Mouse (Mus musculus) lung, postnatal 14 days (tissue): ENCODE data around the gene Tbc1d19.
A peak's percentile ranks its signal among the peaks of the same experiment; 100 is the strongest.

Experiments used
- DNase-seq: peaks from one replicate; pipeline ENCODE4 v3.0.0; 2021

The Tbc1d19 gene

GRCm38 (mm10) chr5:53809115-53809991 lies at the start of gene Tbc1d19:
TSS of gene Tbc1d19 (plus strand) at chr5:53809606.
- peak; percentile 86 for DNase-seq

GRCm38 (mm10) chr5:53759912-53760311 lies 49.5 kb upstream of the Tbc1d19 start:
- DNase-seq: no peak

GRCm38 (mm10) chr5:53760914-53761313 lies 48.5 kb upstream of the Tbc1d19 start:
- DNase-seq: no peak

- no peak for DNase-seq
Observed at GRCm38 (mm10) chr5:53761346-53761745, 48.1 kb upstream of the Tbc1d19 start.

- DNase-seq: no peak
Observed at GRCm38 (mm10) chr5:53784818-53785520, 24.4 kb upstream of the Tbc1d19 start.

GRCm38 (mm10) chr5:53801379-53801778 lies 8.0 kb upstream of the Tbc1d19 start:
- DNase-seq: no peak

- DNase-seq: no peak
Observed at GRCm38 (mm10) chr5:53819711-53820110, 10.3 kb downstream of the Tbc1d19 start.

GRCm38 (mm10) chr5:53825886-53826285 lies 16.5 kb downstream of the Tbc1d19 start:
- DNase-seq: no peak

GRCm38 (mm10) chr5:53834489-53834888 lies 25.1 kb downstream of the Tbc1d19 start:
- no peak for DNase-seq

- DNase-seq: no peak
Observed at GRCm38 (mm10) chr5:53841256-53841655, 31.9 kb downstream of the Tbc1d19 start.

- DNase-seq: no peak
Observed at GRCm38 (mm10) chr5:53848294-53848942, 39.0 kb downstream of the Tbc1d19 start.

- DNase-seq: no peak
Observed at GRCm38 (mm10) chr5:53852574-53852973, 43.2 kb downstream of the Tbc1d19 start.

GRCm38 (mm10) chr5:53854561-53854960 lies 45.2 kb downstream of the Tbc1d19 start:
- DNase-seq: no peak

- DNase-seq: no peak
Observed at GRCm38 (mm10) chr5:53856011-53856410, 46.6 kb downstream of the Tbc1d19 start.

- DNase-seq: no peak
Observed at GRCm38 (mm10) chr5:53865146-53865545, 55.7 kb downstream of the Tbc1d19 start.

GRCm38 (mm10) chr5:53865991-53866390 lies 56.6 kb downstream of the Tbc1d19 start:
- no peak for DNase-seq

GRCm38 (mm10) chr5:53871665-53872312 lies 62.4 kb downstream of the Tbc1d19 start:
- peak; percentile 80 for DNase-seq

- no peak for DNase-seq
Observed at GRCm38 (mm10) chr5:53874966-53875365, 65.6 kb downstream of the Tbc1d19 start.

GRCm38 (mm10) chr5:53880724-53881123 lies 71.3 kb downstream of the Tbc1d19 start:
- DNase-seq: peak; percentile 26

GRCm38 (mm10) chr5:53881381-53881990 lies 72.1 kb downstream of the Tbc1d19 start:
- DNase-seq: no peak

GRCm38 (mm10) chr5:53901406-53901805 lies 92.0 kb downstream of the Tbc1d19 start:
- DNase-seq: no peak

GRCm38 (mm10) chr5:53902757-53903156 lies 93.4 kb downstream of the Tbc1d19 start:
- no peak for DNase-seq

- no peak for DNase-seq
Observed at GRCm38 (mm10) chr5:53909201-53909600, 99.8 kb downstream of the Tbc1d19 start.
